Mouse (Mus musculus) hindbrain, embryonic 11.5 days (tissue): ENCODE data around the gene Tmem186. TPM values are rescaled to one million over a fixed set of nuclear protein-coding genes. Genes with fewer than 3 reads are reported as not detected.
A peak's percentile ranks its signal among the peaks of the same experiment; 100 is the strongest.

Experiments
- ATAC-seq: fragments of 200-750 bp; cut with Nextera tagmentation; 2 replicates; pipeline ENCODE4 v1.8.0; 2017; ENCODE audit warnings: mild to moderate bottlenecking, moderate TSS enrichment, moderate library complexity; ENCODE audit not compliant: low FRiP score
- DNase-seq: peaks from one replicate; pipeline ENCODE4 v3.0.0-alpha.2; 2015; ENCODE audit warnings: low spot score
- H3K27ac ChIP-seq: fragments of 300-500 bp; sonication (generic); 2 replicates; pipeline ENCODE4 v1.5.1; 2014; ENCODE audit warnings: mild to moderate bottlenecking, low read depth, low read length
- H3K27me3 ChIP-seq: fragments of 300-500 bp; sonication (generic); 2 replicates; pipeline ENCODE4 v1.6.1; 2014; ENCODE audit warnings: mild to moderate bottlenecking, low read length, moderate library complexity, mixed read lengths; ENCODE audit not compliant: control insufficient read depth, insufficient read depth
- H3K36me3 ChIP-seq: fragments of 300-500 bp; sonication (generic); 2 replicates; pipeline ENCODE4 v1.6.1; 2014; ENCODE audit warnings: mild to moderate bottlenecking, low read length, moderate library complexity, mixed read lengths; ENCODE audit not compliant: control insufficient read depth, insufficient read depth
- H3K4me1 ChIP-seq: fragments of 300-500 bp; sonication (generic); replicated peaks from 2 replicates; pipeline ENCODE4 v1.6.1; 2014; ENCODE audit warnings: low read length, mixed read lengths; ENCODE audit not compliant: control insufficient read depth, insufficient read depth
- H3K4me2 ChIP-seq: fragments of 300-500 bp; sonication (generic); replicated peaks from 2 replicates; pipeline ENCODE4 v1.6.1; 2014; ENCODE audit warnings: mild to moderate bottlenecking, low read depth, low read length
- H3K4me3 ChIP-seq: fragments of 300-500 bp; sonication (generic); 2 replicates; pipeline ENCODE4 v1.5.1; 2014; ENCODE audit warnings: low read depth, low read length
- H3K9ac ChIP-seq: fragments of 300-500 bp; sonication (generic); 2 replicates; pipeline ENCODE4 v1.6.1; 2014; ENCODE audit warnings: low read depth, low read length
- H3K9me3 ChIP-seq: fragments of 300-500 bp; sonication (generic); 2 replicates; pipeline ENCODE4 v1.6.1; 2016; ENCODE audit warnings: low read length; ENCODE audit not compliant: control insufficient read depth
- WGBS: fragments of 180-500 bp; shearing (Covaris S2); extraction: QIAGEN DNeasy Blood & Tissue Kit; methylation state at CpG from one replicate; pipeline ENCODE4 v1.1.7; 2014; 5-methylcytosine and 5-hydroxymethylcytosine counted together
- polyA plus RNA-seq: library from polyadenylated mRNA; unstranded; fragments of >200 nt; fragmentation: Nextera tagmentation; extraction: Ambion mirVana; gene quantifications from 2 replicates; pipeline ENCODE4 v1.2.1, GENCODE M21; 2014

Gene Tmem186
- polyA plus RNA-seq, 1 experiment from 2014 or later: 15.8 TPM

DNA sequence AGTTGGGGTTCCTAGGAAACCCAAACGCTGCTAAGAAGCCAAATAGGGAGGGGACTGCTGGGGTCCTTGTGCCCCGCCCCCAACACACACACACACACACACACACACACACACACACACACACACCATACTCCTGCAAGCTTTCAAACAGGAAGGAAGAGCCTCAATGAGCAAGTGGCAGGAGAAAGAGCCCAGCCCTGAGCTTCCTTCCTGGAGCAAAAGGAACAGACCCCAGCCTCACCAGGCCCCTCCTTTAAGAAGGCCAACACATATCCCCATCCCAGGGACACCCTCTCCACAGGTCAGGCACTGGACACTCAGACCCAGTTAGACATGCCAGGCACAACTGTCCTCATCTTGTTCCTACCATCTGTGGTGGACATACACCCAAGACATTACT lies 25.5 kb upstream of the Tmem186 start:
- 76% methylated on average over 2 of the region's 2 CpGs for WGBS
- Histone ChIP-seq H3K36me3 (peaks cover 9% of the 10 kb centered on the region; the same call in 1 of the 2 replicates), H3K4me1 (peaks cover 6% of the 10 kb centered on the region; the same call in 1 of the 2 replicates), H3K4me3 (no peak overlapping the region), H3K9ac (no peak overlapping the region), H3K9me3 (no peaks in the 10 kb centered on the region), H3K27me3 (no peaks in the 10 kb centered on the region), H3K27ac (no peak overlapping the region), H3K4me2 (no peak overlapping the region)
- no peak for DNase-seq
- no peak for ATAC-seq

DNA sequence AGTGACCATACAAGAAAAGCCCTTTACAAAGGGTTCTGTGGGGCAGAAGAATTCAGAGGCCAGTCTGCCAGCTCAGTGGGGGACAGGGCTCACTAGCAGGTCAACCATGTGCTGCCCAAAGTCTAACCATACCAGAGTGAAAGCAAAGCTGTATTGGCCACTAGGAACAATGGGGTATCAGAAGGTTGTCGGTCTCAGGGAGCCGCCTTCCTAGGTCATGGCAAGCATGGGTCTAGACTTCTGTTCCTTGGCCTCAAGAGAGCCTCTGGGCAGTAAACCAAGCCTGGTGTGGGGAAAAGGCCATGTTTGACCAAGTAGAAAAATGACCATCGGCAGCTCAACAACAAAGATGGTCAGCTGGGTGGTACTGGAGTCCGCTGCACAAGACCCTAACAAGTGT lies 21.3 kb upstream of the Tmem186 start:
- DNase-seq (no peak), ATAC-seq (no peak)
- no peak overlapping the region for H3K4me3 ChIP-seq
- 89% methylated on average over 4 of the region's 4 CpGs for WGBS
- no peaks in the 10 kb centered on the region for H3K9me3 ChIP-seq
- H3K9ac ChIP-seq: no peak overlapping the region
- no peak overlapping the region for H3K27ac ChIP-seq
- no peak overlapping the region for H3K4me2 ChIP-seq
- H3K4me1 ChIP-seq: no peaks in the 10 kb centered on the region
- peaks cover 9% of the 10 kb centered on the region; the same call in 1 of the 2 replicates for H3K36me3 ChIP-seq
- H3K27me3 ChIP-seq: no peaks in the 10 kb centered on the region

DNA sequence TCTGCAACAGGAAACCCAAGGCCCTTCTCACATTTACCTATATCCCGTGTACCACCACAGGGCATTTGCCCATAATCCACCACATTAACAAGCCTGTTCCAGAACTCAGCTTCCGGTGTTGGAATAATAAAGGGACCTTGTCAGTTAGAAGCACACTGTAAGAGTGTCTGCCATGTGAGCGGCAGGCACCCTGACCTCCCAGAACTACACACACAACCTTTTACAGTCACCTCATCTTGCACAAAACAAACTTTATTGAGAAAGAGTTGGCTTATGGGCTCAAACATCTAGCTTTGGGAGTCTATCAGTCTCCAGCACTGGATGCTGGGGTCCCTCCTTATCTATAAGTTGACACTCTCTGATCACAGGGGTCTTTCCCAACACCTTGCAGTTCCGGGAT lies 20.8 kb upstream of the Tmem186 start:
- H3K4me3 ChIP-seq: no peak overlapping the region
- H3K36me3 ChIP-seq: peaks cover 9% of the 10 kb centered on the region; the same call in 1 of the 2 replicates
- H3K4me1 ChIP-seq: no peaks in the 10 kb centered on the region
- H3K9me3 ChIP-seq: no peaks in the 10 kb centered on the region
- H3K27me3 ChIP-seq: no peaks in the 10 kb centered on the region
- no peak overlapping the region for H3K9ac ChIP-seq
- H3K4me2 ChIP-seq: no peak overlapping the region
- WGBS: 85% methylated on average over 4 of the region's 4 CpGs
- no peak overlapping the region for H3K27ac ChIP-seq
- no peak for ATAC-seq
- DNase-seq: no peak

DNA sequence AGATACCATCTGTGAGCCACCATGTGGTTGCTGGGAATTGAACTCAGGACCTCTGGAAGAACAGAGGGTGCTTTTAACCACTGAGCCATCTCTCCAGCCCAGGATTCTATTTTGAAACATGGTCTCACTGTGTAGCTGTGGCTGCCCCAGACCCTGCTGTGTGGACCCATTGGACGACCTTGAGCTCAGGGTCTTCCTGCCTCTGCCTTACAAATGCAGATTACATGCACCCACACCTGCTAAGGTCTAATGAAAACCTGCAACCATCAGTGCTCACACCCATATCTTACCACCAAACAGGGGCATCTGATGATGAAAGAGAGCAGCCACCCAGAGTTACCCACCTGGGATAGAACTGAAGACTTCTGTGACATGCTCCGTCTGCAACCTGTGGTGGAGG lies 18.7 kb upstream of the Tmem186 start:
- Histone ChIP-seq H3K4me2 (no peak overlapping the region), H3K4me3 (no peak overlapping the region), H3K9me3 (no peaks in the 10 kb centered on the region), H3K4me1 (no peaks in the 10 kb centered on the region), H3K27me3 (no peaks in the 10 kb centered on the region), H3K27ac (no peak overlapping the region), H3K36me3 (peaks cover 5% of the 10 kb centered on the region; the same call in 1 of the 2 replicates), H3K9ac (no peak overlapping the region)
- DNase-seq (no peak), ATAC-seq (no peak)
- WGBS: 85% methylated on average over 2 of the region's 2 CpGs

DNA sequence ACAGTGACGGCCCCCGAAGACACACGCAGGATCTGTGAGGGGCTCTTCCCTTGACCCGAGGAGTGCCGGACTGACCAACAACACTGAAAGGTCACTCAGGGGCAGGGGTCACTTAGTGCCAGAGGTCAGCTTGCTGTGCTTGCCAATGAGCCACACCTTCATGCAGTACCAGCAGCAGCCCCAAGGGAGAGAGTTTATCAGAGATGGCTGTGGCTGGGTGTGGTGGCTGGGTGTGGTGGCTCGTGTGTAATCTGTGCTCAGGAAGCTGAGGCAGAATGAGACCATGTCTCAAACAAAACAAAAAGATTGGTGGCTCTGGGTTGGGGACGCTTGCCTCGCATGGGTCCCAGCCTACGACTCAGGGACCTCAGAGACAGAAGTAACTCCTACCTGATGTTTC lies 18.1 kb upstream of the Tmem186 start:
- H3K9me3 ChIP-seq: no peaks in the 10 kb centered on the region
- peaks cover 5% of the 10 kb centered on the region; the same call in 1 of the 2 replicates for H3K36me3 ChIP-seq
- 87% methylated on average over 9 of the region's 9 CpGs for WGBS
- H3K9ac ChIP-seq: no peak overlapping the region
- DNase-seq (no peak), ATAC-seq (no peak)
- H3K27me3 ChIP-seq: no peaks in the 10 kb centered on the region
- H3K4me3 ChIP-seq: no peak overlapping the region
- no peak overlapping the region for H3K4me2 ChIP-seq
- no peak overlapping the region for H3K27ac ChIP-seq
- no peaks in the 10 kb centered on the region for H3K4me1 ChIP-seq

DNA sequence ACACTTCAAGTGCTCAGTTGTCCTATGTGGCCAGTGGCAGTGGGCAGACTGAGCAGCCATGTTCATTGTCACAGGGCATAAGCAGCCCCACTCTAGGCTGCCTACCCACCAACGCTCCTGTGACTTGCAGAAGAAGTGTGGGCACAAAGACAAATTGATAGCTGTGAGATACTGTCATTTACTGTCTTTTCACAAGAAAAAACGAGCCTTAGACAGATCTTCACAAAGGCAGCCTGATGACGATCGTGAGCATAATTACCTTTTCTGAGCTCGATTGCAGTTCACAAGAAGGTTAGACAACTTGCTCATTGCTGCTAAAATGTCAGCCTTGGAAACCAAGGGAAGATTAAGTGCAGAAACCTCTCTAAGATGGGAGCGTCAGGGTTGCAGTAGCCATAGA lies 17.6 kb upstream of the Tmem186 start:
- H3K9ac ChIP-seq: no peak overlapping the region
- no peak overlapping the region for H3K4me3 ChIP-seq
- no peaks in the 10 kb centered on the region for H3K27me3 ChIP-seq
- no peak overlapping the region for H3K4me2 ChIP-seq
- no peaks in the 10 kb centered on the region for H3K4me1 ChIP-seq
- no peak overlapping the region for H3K27ac ChIP-seq
- ATAC-seq (no peak), DNase-seq (no peak)
- 88% methylated on average over 6 of the region's 6 CpGs for WGBS
- peaks cover 5% of the 10 kb centered on the region; the same call in 1 of the 2 replicates for H3K36me3 ChIP-seq
- H3K9me3 ChIP-seq: no peaks in the 10 kb centered on the region

DNA sequence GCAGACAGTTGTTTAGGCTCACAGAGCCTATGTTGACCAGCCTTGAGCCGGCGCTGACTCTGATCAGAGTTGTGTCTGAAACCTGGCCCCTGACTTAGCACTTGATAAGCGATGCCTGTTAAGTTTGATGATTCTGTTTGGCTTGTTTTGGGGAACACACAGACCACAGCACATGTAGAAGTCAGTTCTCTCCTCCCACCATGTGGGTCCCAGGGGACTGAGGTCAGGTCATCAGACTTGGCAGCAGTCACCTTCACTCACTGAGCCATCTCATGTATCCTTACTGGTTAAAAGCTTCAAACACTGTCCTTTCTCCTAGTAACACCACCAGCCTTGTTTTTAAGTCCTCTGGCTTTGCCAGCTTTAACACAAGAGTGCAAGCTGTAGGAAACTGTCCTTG lies 12.5 kb upstream of the Tmem186 start:
- Histone ChIP-seq H3K36me3 (peaks cover 2% of the 10 kb centered on the region; the same call in 1 of the 2 replicates), H3K9me3 (no peaks in the 10 kb centered on the region), H3K27ac (no peak overlapping the region), H3K4me3 (no peak overlapping the region), H3K4me1 (no peaks in the 10 kb centered on the region), H3K4me2 (no peak overlapping the region), H3K9ac (no peak overlapping the region), H3K27me3 (no peaks in the 10 kb centered on the region)
- ATAC-seq: no peak
- 96% methylated on average over 3 of the region's 3 CpGs for WGBS
- no peak for DNase-seq

DNA sequence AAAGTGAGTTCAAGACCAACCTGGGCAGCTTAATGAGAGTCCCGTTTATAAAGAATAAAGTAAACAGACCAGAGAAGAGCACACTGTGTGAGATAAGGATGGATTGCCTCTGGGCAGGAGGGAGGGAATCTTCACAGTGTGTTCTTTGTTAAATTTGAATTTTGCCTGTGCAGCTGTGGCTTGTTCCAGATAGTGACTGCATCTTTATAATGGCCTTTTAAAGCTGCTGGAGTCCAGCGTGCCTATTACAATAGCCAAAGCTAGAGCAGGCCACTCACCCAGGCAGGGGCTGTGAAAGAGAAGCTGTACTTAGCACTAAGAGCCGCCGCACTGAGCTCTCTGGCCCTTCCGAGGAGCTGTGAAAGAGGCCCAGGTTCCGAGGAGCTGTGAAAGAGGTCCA lies 8.0 kb upstream of the Tmem186 start:
- no peak overlapping the region for H3K9ac ChIP-seq
- H3K4me3 ChIP-seq: no peak overlapping the region
- H3K4me2 ChIP-seq: no peak overlapping the region
- H3K27me3 ChIP-seq: no peaks in the 10 kb centered on the region
- H3K9me3 ChIP-seq: no peaks in the 10 kb centered on the region
- WGBS: 90% methylated on average over 6 of the region's 6 CpGs
- ATAC-seq (no peak), DNase-seq (no peak)
- H3K4me1 ChIP-seq: no peaks in the 10 kb centered on the region
- H3K27ac ChIP-seq: no peak overlapping the region
- peaks cover 2% of the 10 kb centered on the region; the same call in 1 of the 2 replicates for H3K36me3 ChIP-seq

DNA sequence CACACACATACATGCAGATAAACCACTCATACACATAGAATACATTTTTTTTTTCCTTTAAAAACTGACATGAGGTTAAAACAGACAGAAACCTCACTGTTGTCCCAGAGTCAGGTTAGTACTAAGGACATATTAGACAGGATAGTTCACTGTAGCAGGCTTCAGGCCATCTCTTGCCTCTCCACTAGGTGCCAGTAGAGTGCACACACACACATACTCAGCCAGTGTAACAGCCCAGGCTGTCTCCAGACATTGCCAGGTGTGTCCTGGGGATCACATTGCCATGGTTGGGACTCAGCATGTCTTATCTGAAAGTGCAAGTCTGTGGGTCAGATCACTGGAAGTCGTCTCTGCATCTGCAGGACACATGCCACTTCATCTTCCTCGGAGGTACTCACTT lies 6.3 kb upstream of the Tmem186 start:
- DNase-seq (peak; percentile 45), ATAC-seq (no peak)
- Histone ChIP-seq H3K9me3 (no peaks in the 10 kb centered on the region), H3K4me2 (no peak overlapping the region), H3K4me1 (no peaks in the 10 kb centered on the region), H3K36me3 (peaks cover 2% of the 10 kb centered on the region; the same call in 1 of the 2 replicates), H3K27me3 (no peaks in the 10 kb centered on the region), H3K27ac (no peak overlapping the region), H3K4me3 (no peak overlapping the region), H3K9ac (no peak overlapping the region)
- WGBS: 69% methylated on average over 2 of the region's 2 CpGs
